Mouse (Mus musculus): Measurements from ENCODE around the gene Chga. TPM values are rescaled to one million over a fixed set of nuclear protein-coding genes. Genes with fewer than 3 reads are reported as not detected.

The Chga gene
- polyA plus RNA-seq, 1 experiment = 8.5 TPM

- Histone ChIP-seq H3K4me1 (ENCODE audit: control insufficient read depth, insufficient read depth, low read length) (no peaks in the 10 kb centered on the region), H3K4me3 (ENCODE audit: control insufficient read depth, low read depth, low read length) (no peak overlapping the region)
Measured at GRCm38 (mm10) chr12:102540278-102540677, 14.5 kb upstream of the Chga start.

GRCm38 (mm10) chr12:102541168-102541567, 13.6 kb upstream of the Chga start:
- TF ChIP-seq CTCF (IDR thresholded peaks at IDR 0.05; ENCODE audit: control insufficient read depth, insufficient read depth, insufficient replicate concordance, low read depth, low read length) = no peak
- no peak for TF ChIP-seq POLR2A (IDR thresholded peaks at IDR 0.05; ENCODE audit: control insufficient read depth, low read depth, low read length)
- Histone ChIP-seq H3K4me3 (ENCODE audit: control insufficient read depth, low read depth, low read length) (no peak overlapping the region), H3K27ac (ENCODE audit: control insufficient read depth, insufficient read depth, low read depth, low read length) (no peak overlapping the region), H3K4me1 (ENCODE audit: control insufficient read depth, insufficient read depth, low read length) (no peaks in the 10 kb centered on the region), H3K36me3 (ENCODE audit: control insufficient read depth, insufficient read depth, low read length) (no peaks in the 10 kb centered on the region), H3K27me3 (ENCODE audit: control insufficient read depth, insufficient read depth, low read length) (no peaks in the 10 kb centered on the region)

More at GRCm38 (mm10) chr12:102540278-102540677, 14.5 kb upstream of the Chga start:
- no peaks in the 10 kb centered on the region for H3K36me3 ChIP-seq (ENCODE audit: control insufficient read depth, insufficient read depth, low read length)
- no peak for TF ChIP-seq POLR2A (IDR thresholded peaks at IDR 0.05; ENCODE audit: control insufficient read depth, low read depth, low read length)
- TF ChIP-seq CTCF (IDR thresholded peaks at IDR 0.05; ENCODE audit: control insufficient read depth, insufficient read depth, insufficient replicate concordance, low read depth, low read length) = no peak
- no peaks in the 10 kb centered on the region for H3K27me3 ChIP-seq (ENCODE audit: control insufficient read depth, insufficient read depth, low read length)
- H3K27ac ChIP-seq (ENCODE audit: control insufficient read depth, insufficient read depth, low read depth, low read length) = no peak overlapping the region

- H3K4me3 ChIP-seq (ENCODE audit: control insufficient read depth, low read depth, low read length) = no peak overlapping the region
- H3K27me3 ChIP-seq (ENCODE audit: control insufficient read depth, insufficient read depth, low read length) = no peaks in the 10 kb centered on the region
- H3K27ac ChIP-seq (ENCODE audit: control insufficient read depth, insufficient read depth, low read depth, low read length) = no peak overlapping the region
- TF ChIP-seq POLR2A (IDR thresholded peaks at IDR 0.05; ENCODE audit: control insufficient read depth, low read depth, low read length) = no peak
- TF ChIP-seq CTCF (IDR thresholded peaks at IDR 0.05; ENCODE audit: control insufficient read depth, insufficient read depth, insufficient replicate concordance, low read depth, low read length) = no peak
- H3K4me1 ChIP-seq (ENCODE audit: control insufficient read depth, insufficient read depth, low read length) = no peaks in the 10 kb centered on the region
- no peaks in the 10 kb centered on the region for H3K36me3 ChIP-seq (ENCODE audit: control insufficient read depth, insufficient read depth, low read length)
Measured at GRCm38 (mm10) chr12:102545122-102545521, 9.6 kb upstream of the Chga start.

GRCm38 (mm10) chr12:102550529-102550928, 4.2 kb upstream of the Chga start:
- Histone ChIP-seq H3K4me3 (ENCODE audit: control insufficient read depth, low read depth, low read length) (no peak overlapping the region), H3K36me3 (ENCODE audit: control insufficient read depth, insufficient read depth, low read length) (no peaks in the 10 kb centered on the region), H3K27me3 (ENCODE audit: control insufficient read depth, insufficient read depth, low read length) (no peaks in the 10 kb centered on the region), H3K4me1 (ENCODE audit: control insufficient read depth, insufficient read depth, low read length) (peaks cover 7% of the 10 kb centered on the region), H3K27ac (ENCODE audit: control insufficient read depth, insufficient read depth, low read depth, low read length) (no peak overlapping the region)
- TF ChIP-seq CTCF (IDR thresholded peaks at IDR 0.05; ENCODE audit: control insufficient read depth, insufficient read depth, insufficient replicate concordance, low read depth, low read length) = no peak
- no peak for TF ChIP-seq POLR2A (IDR thresholded peaks at IDR 0.05; ENCODE audit: control insufficient read depth, low read depth, low read length)

- peaks cover 8% of the 10 kb centered on the region for H3K4me1 ChIP-seq (ENCODE audit: control insufficient read depth, insufficient read depth, low read length)
- H3K27me3 ChIP-seq (ENCODE audit: control insufficient read depth, insufficient read depth, low read length) = no peaks in the 10 kb centered on the region
- H3K36me3 ChIP-seq (ENCODE audit: control insufficient read depth, insufficient read depth, low read length) = no peaks in the 10 kb centered on the region
- no peak overlapping the region for H3K27ac ChIP-seq (ENCODE audit: control insufficient read depth, insufficient read depth, low read depth, low read length)
- no peak overlapping the region for H3K4me3 ChIP-seq (ENCODE audit: control insufficient read depth, low read depth, low read length)
- TF ChIP-seq CTCF (IDR thresholded peaks at IDR 0.05; ENCODE audit: control insufficient read depth, insufficient read depth, insufficient replicate concordance, low read depth, low read length) (no peak), POLR2A (IDR thresholded peaks at IDR 0.05; ENCODE audit: control insufficient read depth, low read depth, low read length) (no peak)
Measured at GRCm38 (mm10) chr12:102551186-102551585, 3.6 kb upstream of the Chga start.

GRCm38 (mm10) chr12:102552001-102552400, 2.8 kb upstream of the Chga start:
- Histone ChIP-seq H3K27ac (ENCODE audit: control insufficient read depth, insufficient read depth, low read depth, low read length) (no peak overlapping the region), H3K36me3 (ENCODE audit: control insufficient read depth, insufficient read depth, low read length) (no peaks in the 10 kb centered on the region), H3K4me3 (ENCODE audit: control insufficient read depth, low read depth, low read length) (no peak overlapping the region), H3K27me3 (ENCODE audit: control insufficient read depth, insufficient read depth, low read length) (no peaks in the 10 kb centered on the region), H3K4me1 (ENCODE audit: control insufficient read depth, insufficient read depth, low read length) (peaks cover 8% of the 10 kb centered on the region)
- TF ChIP-seq CTCF (IDR thresholded peaks at IDR 0.05; ENCODE audit: control insufficient read depth, insufficient read depth, insufficient replicate concordance, low read depth, low read length) (no peak), POLR2A (IDR thresholded peaks at IDR 0.05; ENCODE audit: control insufficient read depth, low read depth, low read length) (no peak)

- no peak overlapping the region for H3K27ac ChIP-seq (ENCODE audit: control insufficient read depth, insufficient read depth, low read depth, low read length)
- TF ChIP-seq CTCF (IDR thresholded peaks at IDR 0.05; ENCODE audit: control insufficient read depth, insufficient read depth, insufficient replicate concordance, low read depth, low read length) (no peak), POLR2A (IDR thresholded peaks at IDR 0.05; ENCODE audit: control insufficient read depth, low read depth, low read length) (no peak)
- H3K36me3 ChIP-seq (ENCODE audit: control insufficient read depth, insufficient read depth, low read length) = no peaks in the 10 kb centered on the region
- no peaks in the 10 kb centered on the region for H3K27me3 ChIP-seq (ENCODE audit: control insufficient read depth, insufficient read depth, low read length)
- no peak overlapping the region for H3K4me3 ChIP-seq (ENCODE audit: control insufficient read depth, low read depth, low read length)
- H3K4me1 ChIP-seq (ENCODE audit: control insufficient read depth, insufficient read depth, low read length) = peaks cover 8% of the 10 kb centered on the region
Measured at GRCm38 (mm10) chr12:102553705-102554275, 979 bp upstream of the Chga start.
